Mouse (Mus musculus) stomach, embryonic 16.5 days (tissue): ENCODE results near the gene Btbd9. TPM values are rescaled to one million over a fixed set of nuclear protein-coding genes. Genes with fewer than 3 reads are reported as not detected.

Experiments used
- ATAC-seq: fragments of 200-750 bp; cut with Nextera tagmentation; 2 replicates; pipeline ENCODE4 v1.8.0; 2017; ENCODE audit warnings: moderate number of reproducible peaks, moderate TSS enrichment; ENCODE audit not compliant: insufficient read depth, low FRiP score
- H3K27ac ChIP-seq: fragments of 300-500 bp; sonication (generic); 2 replicates; pipeline ENCODE4 v1.5.1; 2014; ENCODE audit warnings: low read length
- H3K27me3 ChIP-seq: fragments of 300-500 bp; sonication (generic); 2 replicates; pipeline ENCODE4 v1.6.1; 2014; ENCODE audit warnings: low read length, control low read depth, mixed read lengths; ENCODE audit not compliant: control insufficient read depth, insufficient read depth
- H3K36me3 ChIP-seq: fragments of 300-500 bp; sonication (generic); 2 replicates; pipeline ENCODE4 v1.6.1; 2014; ENCODE audit warnings: low read length; ENCODE audit not compliant: control insufficient read depth, insufficient read depth
- H3K4me1 ChIP-seq: fragments of 300-500 bp; sonication (generic); 2 replicates; pipeline ENCODE4 v1.6.1; 2014; ENCODE audit warnings: low read length, control low read depth, mixed read lengths; ENCODE audit not compliant: control insufficient read depth, insufficient read depth
- H3K4me2 ChIP-seq: fragments of 300-500 bp; sonication (generic); 2 replicates; pipeline ENCODE4 v1.6.1; 2014; ENCODE audit warnings: low read depth, low read length, mixed read lengths
- H3K4me3 ChIP-seq: fragments of 300-500 bp; sonication (generic); replicated peaks from 2 replicates; pipeline ENCODE4 v1.5.1; 2014; ENCODE audit warnings: mild to moderate bottlenecking, low read length
- H3K9ac ChIP-seq: fragments of 300-500 bp; sonication (generic); 2 replicates; pipeline ENCODE4 v1.6.1; 2014; ENCODE audit warnings: low read length
- H3K9me3 ChIP-seq: fragments of 300-500 bp; sonication (generic); replicated peaks from 2 replicates; pipeline ENCODE4 v1.6.1; 2016; ENCODE audit warnings: low read length, control low read depth; ENCODE audit not compliant: control insufficient read depth
- WGBS: fragments of 180-500 bp; shearing (Covaris S2); extraction: QIAGEN DNeasy Blood & Tissue Kit; methylation state at CpG from one replicate; pipeline ENCODE4 v1.1.7; 2014; 5-methylcytosine and 5-hydroxymethylcytosine counted together
- polyA plus RNA-seq: library from polyadenylated mRNA; unstranded; fragments of >200 nt; fragmentation: Nextera tagmentation; extraction: Ambion mirVana; gene quantifications from 2 replicates; pipeline ENCODE4 v1.2.1, GENCODE M21; 2015

The Btbd9 gene
- polyA plus RNA-seq, 1 experiment from 2014 or later = 51.6 TPM

DNA sequence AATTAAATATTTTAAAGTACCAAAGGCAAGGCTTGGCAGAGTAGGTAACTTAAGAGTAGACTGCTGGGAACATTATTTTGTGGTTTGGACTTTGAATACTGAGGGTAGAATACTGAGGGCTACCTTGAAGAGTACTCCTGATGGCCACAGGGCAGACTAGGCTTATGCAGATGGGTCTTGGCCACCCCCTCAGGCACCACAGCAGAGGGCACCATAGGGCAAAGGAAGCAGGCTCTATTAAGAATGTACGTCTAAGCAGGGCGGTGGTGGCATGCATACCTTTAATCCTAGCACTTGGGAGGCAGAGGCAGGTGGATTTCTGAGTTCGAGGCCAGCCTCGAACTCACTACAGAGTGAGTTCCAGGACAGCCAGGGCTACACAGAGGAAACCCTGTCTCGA is 237.0 kb downstream of the Btbd9 start:
- peaks cover 4% of the 10 kb centered on the region; the same call in 1 of the 2 replicates for H3K4me1 ChIP-seq
- no peaks in the 10 kb centered on the region for H3K27me3 ChIP-seq
- H3K4me2 ChIP-seq = no peak overlapping the region
- H3K9ac ChIP-seq = no peak overlapping the region
- no peak overlapping the region for H3K4me3 ChIP-seq
- ATAC-seq = no peak
- H3K36me3 ChIP-seq = no peaks in the 10 kb centered on the region
- no peak overlapping the region for H3K27ac ChIP-seq
- WGBS = 89% methylated on average over 5 of the region's 5 CpGs
- no peaks in the 10 kb centered on the region for H3K9me3 ChIP-seq

DNA sequence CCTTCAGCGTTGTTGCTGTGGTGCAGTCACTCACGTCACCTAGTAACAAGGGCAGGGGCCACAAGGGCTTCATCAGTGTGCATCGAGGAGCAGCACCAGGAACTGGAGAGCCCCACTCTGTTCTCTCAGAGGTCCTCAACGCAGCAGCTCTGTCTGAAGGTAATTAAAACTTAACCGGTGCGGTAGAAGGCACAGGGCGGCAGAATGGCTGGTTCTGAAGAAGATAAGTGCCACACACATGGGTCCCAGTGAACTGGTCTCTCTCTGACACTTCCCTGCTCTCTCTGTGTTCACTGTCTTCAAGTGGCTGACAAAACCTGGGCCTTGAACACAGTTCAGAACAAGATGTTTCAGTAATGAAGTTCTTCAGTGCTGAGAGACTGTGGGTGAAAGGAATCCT is 239.5 kb downstream of the Btbd9 start:
- H3K9me3 ChIP-seq = no peaks in the 10 kb centered on the region
- no peak overlapping the region for H3K9ac ChIP-seq
- no peaks in the 10 kb centered on the region for H3K27me3 ChIP-seq
- H3K4me1 ChIP-seq = peaks cover 4% of the 10 kb centered on the region; the same call in 1 of the 2 replicates
- ATAC-seq = no peak
- no peak overlapping the region for H3K27ac ChIP-seq
- H3K36me3 ChIP-seq = no peaks in the 10 kb centered on the region
- H3K4me3 ChIP-seq = no peak overlapping the region
- 66% methylated on average over 7 of the region's 7 CpGs for WGBS
- H3K4me2 ChIP-seq = no peak overlapping the region

DNA sequence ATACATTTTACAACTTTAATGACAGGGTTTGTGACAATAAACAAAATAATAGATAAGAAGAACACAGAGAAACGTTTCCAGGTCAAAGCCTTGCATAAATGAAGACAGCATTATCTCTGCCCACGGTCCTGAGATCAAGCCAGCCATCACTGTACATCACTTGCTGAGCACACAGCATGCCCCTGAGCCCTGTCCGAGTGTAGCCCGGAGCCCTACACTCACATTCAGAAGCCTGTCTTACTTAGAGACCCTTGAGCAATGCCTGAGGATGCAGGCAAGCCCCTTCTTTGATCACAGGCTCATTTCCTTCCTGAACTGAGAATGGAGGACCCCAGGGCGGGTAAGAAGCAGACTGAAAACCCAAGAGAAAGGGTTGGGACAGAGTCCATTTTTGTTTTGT is 240.0 kb downstream of the Btbd9 start:
- H3K9me3 ChIP-seq = no peaks in the 10 kb centered on the region
- no peaks in the 10 kb centered on the region for H3K27me3 ChIP-seq
- no peak overlapping the region for H3K4me2 ChIP-seq
- no peak for ATAC-seq
- no peaks in the 10 kb centered on the region for H3K36me3 ChIP-seq
- H3K4me1 ChIP-seq = peaks cover 4% of the 10 kb centered on the region; the same call in 1 of the 2 replicates
- no peak overlapping the region for H3K27ac ChIP-seq
- WGBS = 52% methylated on average over 5 of the region's 5 CpGs
- no peak overlapping the region for H3K9ac ChIP-seq
- H3K4me3 ChIP-seq = no peak overlapping the region

DNA sequence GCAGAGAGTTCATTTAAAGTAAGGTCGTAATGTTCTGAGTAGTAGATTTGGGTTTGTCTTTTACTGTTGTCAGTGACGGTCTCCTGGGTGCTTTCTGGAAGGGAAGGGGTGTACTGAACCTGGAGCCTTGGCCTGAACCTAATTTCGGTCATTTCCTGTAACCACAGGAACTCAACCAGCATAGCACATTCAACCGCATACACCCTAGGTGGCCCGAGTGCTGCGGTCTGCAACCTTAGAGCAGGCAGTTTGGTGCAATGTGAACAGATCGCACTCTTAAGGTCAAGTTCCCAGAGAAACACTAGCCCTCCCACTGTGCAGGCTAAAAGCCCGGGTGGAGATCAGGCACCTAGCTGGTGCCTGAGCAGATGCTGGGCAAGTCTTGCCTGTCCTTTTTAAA is 240.5 kb downstream of the Btbd9 start:
- H3K27me3 ChIP-seq = no peaks in the 10 kb centered on the region
- no peak overlapping the region for H3K27ac ChIP-seq
- H3K4me3 ChIP-seq = no peak overlapping the region
- H3K9me3 ChIP-seq = no peaks in the 10 kb centered on the region
- H3K4me2 ChIP-seq = no peak overlapping the region
- no peak overlapping the region for H3K9ac ChIP-seq
- no peak for ATAC-seq
- no peaks in the 10 kb centered on the region for H3K36me3 ChIP-seq
- H3K4me1 ChIP-seq = peaks cover 3% of the 10 kb centered on the region; the same call in 1 of the 2 replicates
- WGBS = 58% methylated on average over 8 of the region's 8 CpGs

DNA sequence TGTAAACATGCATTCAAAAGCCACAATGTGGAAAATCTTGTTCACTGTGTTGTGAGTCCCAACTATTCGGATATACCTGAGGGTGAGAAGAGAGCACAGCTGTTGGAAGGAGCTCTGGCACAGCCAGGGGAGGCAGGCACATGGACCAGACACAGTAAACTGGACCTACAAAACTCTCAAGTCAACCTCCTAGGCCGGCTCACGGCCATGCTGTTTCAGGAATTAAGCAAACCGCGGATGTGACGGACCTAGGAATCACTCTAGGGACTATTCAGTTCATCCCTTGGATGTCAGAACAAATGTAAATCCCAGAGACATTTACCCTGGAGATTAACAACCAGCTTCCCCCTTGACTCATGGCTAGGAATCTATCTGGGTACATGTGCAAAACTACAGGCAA is 242.0 kb downstream of the Btbd9 start:
- Histone ChIP-seq H3K9ac (no peak overlapping the region), H3K27ac (no peak overlapping the region), H3K4me2 (no peak overlapping the region), H3K36me3 (no peaks in the 10 kb centered on the region), H3K27me3 (no peaks in the 10 kb centered on the region), H3K9me3 (no peaks in the 10 kb centered on the region), H3K4me3 (no peak overlapping the region), H3K4me1 (no peaks in the 10 kb centered on the region)
- WGBS = 85% methylated on average over 6 of the region's 6 CpGs
- ATAC-seq = no peak

DNA sequence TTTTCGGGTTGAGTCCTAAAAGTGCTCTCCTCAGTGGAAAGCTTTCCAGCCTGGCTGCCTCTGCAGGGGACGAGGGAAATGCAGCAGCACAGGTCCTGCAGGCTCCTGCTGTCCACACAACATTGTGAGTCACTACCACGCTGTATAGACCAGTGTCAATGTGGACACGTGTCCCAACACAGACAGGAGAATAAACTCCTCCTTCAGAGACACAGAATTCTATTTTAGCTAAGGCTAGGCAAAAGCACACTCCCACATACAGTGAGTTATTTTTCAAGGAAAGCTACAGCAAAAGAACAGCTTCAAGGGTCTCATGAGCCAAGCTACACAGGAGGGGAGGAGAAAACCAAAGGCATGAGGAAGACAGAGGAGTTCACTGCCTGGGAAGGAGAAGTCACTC is 243.2 kb downstream of the Btbd9 start:
- ATAC-seq = no peak
- H3K9me3 ChIP-seq = no peaks in the 10 kb centered on the region
- WGBS = 77% methylated on average over 4 of the region's 4 CpGs
- H3K27me3 ChIP-seq = no peaks in the 10 kb centered on the region
- no peaks in the 10 kb centered on the region for H3K4me1 ChIP-seq
- H3K9ac ChIP-seq = no peak overlapping the region
- no peak overlapping the region for H3K4me3 ChIP-seq
- H3K27ac ChIP-seq = no peak overlapping the region
- no peaks in the 10 kb centered on the region for H3K36me3 ChIP-seq
- no peak overlapping the region for H3K4me2 ChIP-seq

DNA sequence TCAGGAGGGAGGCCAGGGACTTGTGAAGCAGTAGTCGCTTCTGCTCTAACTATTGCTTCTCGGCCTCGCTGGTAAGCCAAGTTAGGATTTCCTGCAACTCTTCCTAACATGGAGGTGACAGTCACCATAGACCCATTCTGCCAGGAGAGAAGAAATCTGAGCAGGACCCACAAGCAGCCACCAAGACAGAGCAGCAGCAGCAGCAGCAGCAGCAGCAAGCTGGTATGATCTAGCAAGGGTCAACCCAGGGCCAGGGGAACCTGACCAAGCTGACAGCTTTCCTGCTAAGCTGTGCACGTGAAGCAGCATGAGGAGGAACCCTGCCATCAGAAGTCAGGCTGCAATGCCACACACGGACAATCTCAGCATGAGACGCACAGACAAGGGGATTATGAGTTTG is 244.9 kb downstream of the Btbd9 start:
- 75% methylated on average over 6 of the region's 6 CpGs for WGBS
- Histone ChIP-seq H3K27ac (no peak overlapping the region), H3K9me3 (no peaks in the 10 kb centered on the region), H3K27me3 (no peaks in the 10 kb centered on the region), H3K4me3 (no peak overlapping the region), H3K36me3 (no peaks in the 10 kb centered on the region), H3K9ac (no peak overlapping the region), H3K4me1 (no peaks in the 10 kb centered on the region), H3K4me2 (no peak overlapping the region)
- ATAC-seq = no peak

DNA sequence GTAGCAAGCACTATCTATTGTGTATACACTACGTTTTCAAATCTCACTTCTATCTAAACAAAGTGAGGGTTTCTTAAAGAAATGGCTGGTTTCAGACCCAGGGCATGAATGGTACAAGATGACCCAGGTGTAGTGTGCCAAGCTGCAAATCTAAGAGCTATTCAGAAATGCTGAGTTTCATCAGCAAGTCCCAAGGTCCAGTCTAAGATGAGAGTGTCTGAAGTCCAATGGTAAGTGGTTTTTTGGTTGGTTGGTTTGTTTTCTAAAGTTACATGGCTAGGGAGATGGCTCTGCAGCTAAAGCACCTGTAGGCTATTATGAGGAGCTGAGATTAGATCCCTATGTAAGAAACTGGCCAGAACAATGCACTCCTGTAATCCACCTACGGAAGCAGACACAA is 246.8 kb downstream of the Btbd9 start:
- Histone ChIP-seq H3K9me3 (no peaks in the 10 kb centered on the region), H3K36me3 (no peaks in the 10 kb centered on the region), H3K4me2 (no peak overlapping the region), H3K4me3 (no peak overlapping the region), H3K27me3 (no peaks in the 10 kb centered on the region), H3K9ac (no peak overlapping the region), H3K27ac (no peak overlapping the region), H3K4me1 (no peaks in the 10 kb centered on the region)
- no peak for ATAC-seq
- 72% methylated on average over 2 of the region's 2 CpGs for WGBS

DNA sequence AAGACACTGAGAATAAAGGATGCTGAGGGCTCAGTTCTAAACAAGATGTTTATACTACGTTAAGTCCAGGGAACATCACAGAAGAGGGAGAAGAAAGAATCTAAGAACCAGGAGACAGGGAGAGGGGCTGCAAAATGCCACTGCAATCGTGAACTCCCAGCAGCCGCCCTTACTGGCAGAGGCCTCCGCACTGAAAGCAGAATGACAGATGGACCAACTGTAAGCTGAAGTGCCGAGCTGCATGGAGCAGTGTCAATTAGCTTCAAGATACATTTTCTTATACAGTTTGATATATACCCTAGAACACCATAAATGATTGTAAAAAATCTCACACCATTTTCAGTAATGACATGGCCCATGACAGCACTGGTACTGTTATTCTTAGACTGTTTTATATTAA is 247.4 kb downstream of the Btbd9 start:
- H3K27ac ChIP-seq = no peak overlapping the region
- no peaks in the 10 kb centered on the region for H3K27me3 ChIP-seq
- no peak overlapping the region for H3K4me3 ChIP-seq
- no peaks in the 10 kb centered on the region for H3K36me3 ChIP-seq
- no peaks in the 10 kb centered on the region for H3K9me3 ChIP-seq
- WGBS = 45% methylated on average over 5 of the region's 5 CpGs
- no peak overlapping the region for H3K4me2 ChIP-seq
- H3K4me1 ChIP-seq = no peaks in the 10 kb centered on the region
- no peak for ATAC-seq
- H3K9ac ChIP-seq = no peak overlapping the region

DNA sequence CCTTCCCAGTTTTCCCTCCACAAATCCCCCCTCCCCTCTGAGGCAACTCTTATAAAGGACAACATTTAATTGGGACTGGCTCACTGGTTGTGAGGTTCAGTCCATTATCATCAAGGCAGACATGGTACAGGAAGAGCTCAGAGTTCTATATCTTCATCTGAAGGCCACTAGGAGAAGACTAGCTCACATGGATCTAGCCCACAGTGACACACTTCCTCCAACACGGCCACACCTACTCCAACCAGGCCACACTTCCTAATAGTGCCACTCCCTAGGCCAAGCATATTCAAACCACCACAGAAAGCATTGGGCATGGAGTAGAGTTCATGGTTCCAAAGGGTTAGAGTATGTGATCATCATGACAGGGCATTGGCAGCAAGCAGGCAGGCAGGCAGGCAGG is 249.4 kb downstream of the Btbd9 start:
- 85% methylated on average over 1 of the region's 1 CpGs for WGBS
- H3K36me3 ChIP-seq = no peaks in the 10 kb centered on the region
- no peak for ATAC-seq
- no peaks in the 10 kb centered on the region for H3K27me3 ChIP-seq
- no peak overlapping the region for H3K4me3 ChIP-seq
- H3K9me3 ChIP-seq = no peaks in the 10 kb centered on the region
- H3K27ac ChIP-seq = no peak overlapping the region
- no peaks in the 10 kb centered on the region for H3K4me1 ChIP-seq
- H3K9ac ChIP-seq = no peak overlapping the region
- no peak overlapping the region for H3K4me2 ChIP-seq
